Mouse (Mus musculus) erythroid progenitor cell, adult 5-6 weeks (primary cell): ENCODE results near the gene 4930524B15Rik. TPM values are rescaled to one million over a fixed set of nuclear protein-coding genes. Genes with fewer than 3 reads are reported as not detected.

Source experiments
- ATAC-seq: replicated peaks from 2 replicates; pipeline ENCODE4 v1.8.0; 2016; ENCODE audit warnings: moderate number of reproducible peaks, mild to moderate bottlenecking, moderate TSS enrichment, inconsistent platforms; ENCODE audit not compliant: poor library complexity, low FRiP score, severe bottlenecking
- total RNA-seq, 2 experiments: library from RNA; stranded (forward) in 1 of 2; stranded (reverse) in 1 of 2; fragments of 150-400 nt in 1 of 2; fragments of 186-747, 209-891 nt in 1 of 2; gene quantifications; 2 replicates each; pipeline versions ENCODE4 v1.2.3 to v1.2.4; 2015 to 2017; ENCODE audit warnings: low replicate concordance in 2 of 2

4930524B15Rik gene
- total RNA-seq, 2 experiments from 2014 or later: not detected

DNA sequence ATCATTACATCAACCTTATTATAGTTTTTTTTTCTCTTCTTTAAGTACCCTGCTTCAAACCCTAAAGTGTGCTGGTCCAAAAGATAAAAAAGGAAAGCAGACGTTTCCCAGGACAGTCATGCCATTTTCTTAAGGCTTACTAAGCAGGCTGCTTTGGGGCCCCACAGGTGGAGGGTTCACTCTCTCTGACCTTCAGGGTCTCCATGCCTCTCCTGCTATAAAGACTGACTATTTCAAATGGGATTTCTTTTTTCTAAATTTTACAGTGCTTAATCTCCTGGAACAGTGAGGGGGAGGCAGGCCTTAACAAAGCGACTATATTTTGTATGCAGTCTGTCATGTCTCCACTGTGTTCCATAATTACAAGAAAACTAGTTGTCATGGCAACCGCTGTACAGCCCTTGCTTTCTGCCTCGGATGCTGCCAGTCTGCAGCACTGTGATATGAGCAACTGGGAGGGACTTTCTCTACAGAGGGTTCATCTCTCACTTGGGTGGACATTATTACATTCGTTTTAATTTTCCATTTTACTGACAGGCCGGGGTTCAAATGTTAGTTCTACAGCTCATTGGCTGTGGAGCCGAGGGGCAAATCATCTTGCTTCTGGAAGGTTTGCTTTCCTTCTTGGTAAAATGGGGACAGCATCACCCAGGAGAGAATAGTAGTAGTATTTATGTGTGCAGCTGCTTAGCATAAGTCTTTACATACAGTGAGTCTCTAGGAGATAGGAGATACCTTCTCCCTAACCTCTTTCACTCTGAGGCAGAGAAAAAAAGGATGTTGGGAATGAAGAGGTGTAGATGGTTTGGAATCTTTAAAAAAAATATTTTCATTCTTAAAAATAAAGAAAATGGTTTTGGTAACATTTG lies 62.3 kb downstream of the 4930524B15Rik start:
- ATAC-seq: no peak

DNA sequence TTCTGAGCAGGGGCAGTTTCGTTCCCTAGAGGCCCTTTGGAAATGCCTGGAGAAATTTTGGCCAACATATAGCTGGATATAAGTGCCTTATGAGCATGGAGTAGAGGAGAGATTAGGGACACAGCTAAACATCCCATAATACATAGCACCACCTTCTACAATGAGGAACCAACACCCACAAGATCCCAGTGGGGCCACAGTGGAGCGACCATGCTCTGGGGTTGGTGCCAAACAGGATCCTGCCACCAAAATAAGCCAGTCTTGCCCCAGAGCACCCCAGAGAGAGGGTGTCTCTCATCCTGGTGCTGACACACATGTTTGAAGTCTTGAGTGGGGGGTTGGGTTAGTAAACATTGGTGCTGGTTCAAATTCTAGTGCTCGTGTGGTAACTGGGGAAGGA lies 63.2 kb downstream of the 4930524B15Rik start:
- ATAC-seq: no peak

Other genes starting within 250 kb of the 4930524B15Rik start
- 413 and 439 TPM in 2 replicates for gene Cpeb4, start 93.4 kb upstream of the 4930524B15Rik start, total RNA-seq (2015; ENCODE audit: low replicate concordance)
- 229 and 303 TPM in 2 replicates for gene Cpeb4, start 93.4 kb upstream of the 4930524B15Rik start, total RNA-seq (2017; ENCODE audit: low replicate concordance)
- 0.72 TPM in 1 of 2 replicates, not detected in the other for gene Nsg2, start 34.9 kb downstream of the 4930524B15Rik start, total RNA-seq (2015; ENCODE audit: low replicate concordance)
- gene Nsg2, start 34.9 kb downstream of the 4930524B15Rik start, total RNA-seq (2017; ENCODE audit: low replicate concordance): 0.90 TPM in 1 of 2 replicates, not detected in the other
- gene Il9r, start 234.7 kb downstream of the 4930524B15Rik start, total RNA-seq (2015; ENCODE audit: low replicate concordance): not detected in 2 replicates
- gene Il9r, start 234.7 kb downstream of the 4930524B15Rik start, total RNA-seq (2017; ENCODE audit: low replicate concordance): not detected in 2 replicates
- 52.3 and 53.7 TPM in 2 replicates for gene Snrnp25, start 239.8 kb downstream of the 4930524B15Rik start, total RNA-seq (2015; ENCODE audit: low replicate concordance)
- gene Snrnp25, start 239.8 kb downstream of the 4930524B15Rik start, total RNA-seq (2017; ENCODE audit: low replicate concordance): 31.8 and 104 TPM in 2 replicates